Mouse (Mus musculus): ENCODE measurements around the gene Ints7.

DNA sequence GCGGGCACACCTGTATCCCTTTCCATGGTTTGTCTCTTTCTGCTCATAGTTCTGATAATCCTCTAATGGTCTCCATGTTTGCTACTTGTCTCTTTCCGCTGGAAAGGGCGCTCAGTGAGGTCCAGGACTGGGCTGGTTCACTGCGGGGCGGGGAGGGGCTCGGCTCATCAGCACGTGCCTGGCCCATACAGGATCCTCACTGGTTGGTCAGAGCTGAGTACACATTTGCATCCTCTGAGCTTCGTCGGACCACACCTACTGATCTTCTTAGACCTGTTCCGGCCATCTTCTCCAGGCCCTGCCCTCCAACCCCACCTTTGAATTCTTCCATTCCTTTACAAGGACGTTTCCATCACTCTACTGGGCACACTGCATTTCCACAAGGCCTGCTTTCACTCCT is 90.9 kb downstream of the Ints7 start:
- TF ChIP-seq CTCF (IDR thresholded peaks at IDR 0.05; ENCODE audit: control insufficient read depth, insufficient read depth, low read length) (no peak), POLR2A (IDR thresholded peaks at IDR 0.05; ENCODE audit: borderline replicate concordance, control insufficient read depth, low read depth, low read length) (no peak)

Measured in bone marrow, adult 2 months (tissue).